Mouse (Mus musculus) C2C12 (cell line): ENCODE results near the gene Tuft1.

Source experiments
- CTCF ChIP-seq: IDR thresholded peaks from one replicate; pipeline ENCODE4 v1.5.1; 2011; ENCODE audit not compliant: control insufficient read depth, insufficient read depth, insufficient read length
- MAX ChIP-seq: IDR thresholded peaks from one replicate; pipeline ENCODE4 v1.6.1; 2011; ENCODE audit warnings: mild to moderate bottlenecking, control low read depth
- USF1 ChIP-seq: IDR thresholded peaks from one replicate; pipeline ENCODE4 v1.6.1; 2011; ENCODE audit warnings: low read depth, mild to moderate bottlenecking, control low read depth, moderate library complexity

DNA sequence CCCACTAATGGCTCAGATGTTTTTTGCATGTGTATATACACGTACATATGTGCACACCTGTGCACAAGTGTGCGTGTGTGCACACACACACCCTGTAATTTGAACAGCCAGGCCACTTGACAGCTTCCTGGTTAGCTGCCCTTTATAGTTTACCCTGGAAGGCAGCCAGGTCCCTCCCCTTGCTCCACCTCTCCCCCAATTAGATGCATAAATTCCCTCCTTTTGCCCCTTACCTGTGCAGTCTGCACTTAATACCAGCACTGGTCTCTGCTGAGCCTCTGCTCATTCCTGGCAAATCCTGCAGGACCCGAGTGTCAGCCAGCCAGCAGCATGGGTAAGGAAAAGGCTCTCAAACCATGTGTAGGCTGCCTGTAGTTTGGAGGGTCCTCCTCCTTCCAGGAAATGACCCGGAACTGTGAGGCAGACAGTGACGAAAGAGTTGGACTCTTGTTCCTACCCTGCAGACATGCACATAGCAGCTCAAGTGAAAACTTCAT lies 34.7 kb upstream of the Tuft1 start, which contains the start of gene Selenbp2:
- TF ChIP-seq CTCF, result no peak
- TF ChIP-seq MAX, result no peak
- no peak for TF ChIP-seq USF1
